Mouse (Mus musculus) 3T3-L1 (cell line): ENCODE data around the gene Ica1l.

Experiments used
- DNase-seq: peaks from one replicate; pipeline ENCODE4 v3.0.0-alpha.2; 2015; ENCODE audit warnings: low read depth, low spot score

Ica1l gene

GRCm38 (mm10) chr1:59966171-59966785, 76.7 kb downstream of the Ica1l start:
- DNase-seq: peak; percentile 62

- DNase-seq: no peak
These were observed 83.0 kb downstream of the Ica1l start for GRCm38 (mm10) chr1:59959941-59960340.

- DNase-seq: no peak
These were observed 85.8 kb downstream of the Ica1l start for GRCm38 (mm10) chr1:59957206-59957605.

GRCm38 (mm10) chr1:59947509-59947908, 95.5 kb downstream of the Ica1l start:
- no peak for DNase-seq

- no peak for DNase-seq
These were observed 97.0 kb downstream of the Ica1l start for GRCm38 (mm10) chr1:59945969-59946368.

- peak; percentile 30 for DNase-seq
These were observed 99.2 kb downstream of the Ica1l start for GRCm38 (mm10) chr1:59943825-59944224.

GRCm38 (mm10) chr1:59942057-59942790, 100.8 kb downstream of the Ica1l start:
- peak; percentile 17 for DNase-seq

- no peak for DNase-seq
These were observed 101.9 kb downstream of the Ica1l start for GRCm38 (mm10) chr1:59941063-59941462.

- no peak for DNase-seq
These were observed 110.0 kb downstream of the Ica1l start for GRCm38 (mm10) chr1:59932991-59933390.
